Mouse (Mus musculus) layer of hippocampus, adult 18-20 months (tissue): ENCODE data around the gene Pla2g3. TPM values are rescaled to one million over a fixed set of nuclear protein-coding genes. Genes with fewer than 3 reads are reported as not detected.

ENCODE experiments used
- DNase-seq, 2 experiments: peaks; one replicate each; pipeline ENCODE4 v3.0.0; 2022; ENCODE audit warnings: low spot score in 2 of 2
- total RNA-seq, 2 experiments: library from RNA; stranded (reverse); gene quantifications; 2 replicates each; pipeline ENCODE4 v1.2.3; 2021

The Pla2g3 gene
- total RNA-seq, 2 experiments from 2014 or later: 2.3 to 2.9 TPM

DNA sequence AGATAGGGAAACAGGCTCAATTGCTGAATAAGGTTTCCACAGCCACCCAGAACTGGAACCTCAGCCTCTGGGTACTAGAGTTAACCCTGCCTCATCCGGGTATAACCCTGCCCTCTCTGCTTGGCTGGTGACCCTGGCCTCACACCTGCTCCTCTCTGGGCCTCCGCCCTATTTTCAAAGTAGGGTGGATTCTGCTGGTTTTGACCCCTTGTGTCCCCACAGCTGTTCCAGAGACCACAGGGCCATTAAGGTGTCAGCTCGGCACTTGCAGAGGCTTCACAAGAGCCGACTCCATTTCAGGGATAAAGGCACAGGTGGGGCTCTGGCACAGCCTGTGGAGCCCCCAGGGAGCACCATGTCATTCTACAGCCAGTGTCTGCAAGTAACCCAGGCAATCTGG lies 4.7 kb downstream of the Pla2g3 start:
- no peak for DNase-seq

DNA sequence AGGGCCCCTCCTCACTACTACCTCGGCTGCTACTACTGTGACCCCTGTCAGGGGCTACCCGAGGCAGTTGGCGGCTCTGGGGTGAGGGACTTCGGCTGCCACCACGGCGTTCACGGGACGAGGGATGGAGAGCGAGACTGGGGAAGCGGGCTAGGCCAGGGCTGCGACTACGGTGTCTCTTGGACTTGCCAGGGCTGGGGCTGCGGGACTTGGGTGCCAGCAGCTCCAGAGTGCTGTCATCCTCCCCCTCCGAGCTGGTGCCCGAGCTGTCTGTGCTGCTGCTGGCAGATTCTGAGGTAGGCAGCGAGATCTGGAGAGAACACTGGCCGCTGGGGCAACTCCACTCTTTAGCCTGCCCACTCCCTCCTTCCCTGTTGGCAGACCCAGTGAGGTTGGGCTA lies 6.8 kb downstream of the Pla2g3 start:
- DNase-seq: peak in 1 of 2 experiments; percentile 58

DNA sequence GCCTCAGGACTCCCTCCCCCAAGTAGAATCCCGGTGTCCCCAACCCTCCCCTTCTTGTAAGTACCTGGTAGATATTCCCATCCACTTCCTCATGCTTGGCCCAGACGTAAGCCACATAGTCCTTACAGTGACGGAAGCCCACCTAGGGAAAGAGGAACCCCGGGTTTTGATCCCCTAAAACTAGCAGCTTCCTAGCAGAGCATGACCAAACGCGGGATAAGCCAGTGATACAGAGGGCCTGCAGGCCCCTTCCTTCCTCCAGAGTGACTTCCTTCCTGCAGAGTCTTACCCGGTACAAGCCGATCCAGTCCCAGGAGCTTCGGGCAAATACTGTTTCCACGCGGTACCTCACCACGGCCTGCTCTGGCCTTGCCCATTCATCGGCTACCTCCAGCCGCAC lies 7.4 kb downstream of the Pla2g3 start:
- no peak for DNase-seq

DNA sequence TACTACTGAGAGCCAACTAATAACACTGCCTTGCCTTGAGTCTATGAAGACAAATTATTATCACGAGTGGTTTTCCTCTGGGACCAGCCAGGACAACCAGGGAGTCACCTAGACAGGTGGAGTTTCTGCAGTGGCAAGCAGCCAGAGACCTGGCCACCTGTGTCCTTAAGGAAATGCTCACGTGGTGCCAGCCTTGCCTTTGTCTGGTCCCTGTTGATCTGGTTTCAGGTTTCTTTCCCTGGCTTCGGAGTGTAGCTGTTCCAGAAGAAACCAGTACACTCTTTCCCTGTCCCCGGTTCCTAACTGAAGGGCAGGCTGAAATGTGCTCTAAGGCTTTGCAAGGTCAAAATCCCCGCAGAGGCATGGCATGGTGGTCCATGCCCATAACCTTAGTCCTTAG lies 8.7 kb downstream of the Pla2g3 start:
- DNase-seq: no peak

DNA sequence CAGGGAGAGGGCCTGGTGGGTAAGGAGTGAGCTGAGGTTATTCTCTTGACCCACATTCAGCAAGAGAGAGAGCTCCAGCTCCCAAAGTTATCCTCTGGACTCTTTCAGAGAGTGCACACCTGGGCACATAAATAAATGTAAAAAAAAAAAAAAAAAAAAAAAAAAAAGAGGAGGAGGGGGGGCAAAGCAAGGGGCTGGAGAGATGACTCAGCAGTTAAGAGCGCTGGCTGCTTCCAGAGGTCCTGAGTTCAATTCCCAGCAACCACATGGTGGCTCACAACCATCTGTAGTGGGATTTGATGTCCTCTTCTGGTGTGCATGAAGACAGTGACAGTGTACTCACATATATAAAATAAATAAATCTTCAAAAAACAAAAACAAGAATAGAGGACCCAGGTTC lies 9.2 kb downstream of the Pla2g3 start:
- no peak for DNase-seq

DNA sequence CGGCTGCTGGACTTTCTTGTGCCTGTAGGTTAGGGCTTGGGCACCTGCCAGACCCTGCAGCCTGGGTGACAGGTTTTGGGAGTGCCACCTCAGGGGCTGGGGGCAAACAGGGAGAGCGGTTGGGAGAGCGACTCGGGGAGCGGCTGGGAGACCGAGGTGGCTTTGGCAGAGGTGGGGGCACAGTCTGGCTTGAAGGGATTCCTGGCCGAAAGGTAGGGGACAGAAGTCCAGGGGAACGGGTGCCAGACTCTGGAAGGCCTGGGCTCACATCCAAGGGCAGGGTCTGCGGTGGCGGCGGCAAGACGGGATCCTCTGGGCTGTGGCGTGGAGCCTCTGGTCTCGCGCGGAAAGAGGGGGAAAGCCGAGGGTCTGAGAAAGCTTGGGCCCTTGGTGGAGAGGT lies 14.0 kb downstream of the Pla2g3 start:
- DNase-seq: no peak

DNA sequence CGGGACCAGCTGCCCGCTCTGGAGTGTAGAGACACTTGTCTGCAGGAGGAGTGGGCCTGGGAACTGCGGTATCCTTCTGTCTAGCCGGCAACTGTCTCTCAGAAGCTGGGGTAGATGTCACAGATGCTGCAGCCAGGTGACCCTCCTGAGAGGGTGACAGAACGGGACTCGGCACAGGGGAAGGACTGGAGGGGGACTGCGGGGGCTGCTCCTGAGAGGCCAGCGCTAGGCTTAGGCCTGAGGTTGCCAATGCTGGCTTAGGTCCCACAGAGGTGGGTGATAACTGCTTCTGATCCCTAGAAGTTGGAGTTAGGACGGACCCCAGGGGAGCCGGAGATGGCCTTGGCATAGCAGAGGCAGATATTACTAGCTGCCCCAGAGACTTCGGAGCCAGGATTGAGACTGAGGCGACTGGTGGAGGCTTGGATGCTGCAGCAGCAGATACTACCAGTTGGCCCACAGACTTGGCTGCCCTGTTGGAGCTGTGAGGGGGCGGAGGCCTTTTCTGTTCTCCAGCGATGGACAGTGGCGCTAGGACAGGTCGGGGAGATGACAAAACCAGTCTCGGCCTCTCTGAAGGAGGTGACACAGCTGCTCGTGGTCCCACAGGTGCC lies 14.5 kb downstream of the Pla2g3 start:
- no peak for DNase-seq

DNA sequence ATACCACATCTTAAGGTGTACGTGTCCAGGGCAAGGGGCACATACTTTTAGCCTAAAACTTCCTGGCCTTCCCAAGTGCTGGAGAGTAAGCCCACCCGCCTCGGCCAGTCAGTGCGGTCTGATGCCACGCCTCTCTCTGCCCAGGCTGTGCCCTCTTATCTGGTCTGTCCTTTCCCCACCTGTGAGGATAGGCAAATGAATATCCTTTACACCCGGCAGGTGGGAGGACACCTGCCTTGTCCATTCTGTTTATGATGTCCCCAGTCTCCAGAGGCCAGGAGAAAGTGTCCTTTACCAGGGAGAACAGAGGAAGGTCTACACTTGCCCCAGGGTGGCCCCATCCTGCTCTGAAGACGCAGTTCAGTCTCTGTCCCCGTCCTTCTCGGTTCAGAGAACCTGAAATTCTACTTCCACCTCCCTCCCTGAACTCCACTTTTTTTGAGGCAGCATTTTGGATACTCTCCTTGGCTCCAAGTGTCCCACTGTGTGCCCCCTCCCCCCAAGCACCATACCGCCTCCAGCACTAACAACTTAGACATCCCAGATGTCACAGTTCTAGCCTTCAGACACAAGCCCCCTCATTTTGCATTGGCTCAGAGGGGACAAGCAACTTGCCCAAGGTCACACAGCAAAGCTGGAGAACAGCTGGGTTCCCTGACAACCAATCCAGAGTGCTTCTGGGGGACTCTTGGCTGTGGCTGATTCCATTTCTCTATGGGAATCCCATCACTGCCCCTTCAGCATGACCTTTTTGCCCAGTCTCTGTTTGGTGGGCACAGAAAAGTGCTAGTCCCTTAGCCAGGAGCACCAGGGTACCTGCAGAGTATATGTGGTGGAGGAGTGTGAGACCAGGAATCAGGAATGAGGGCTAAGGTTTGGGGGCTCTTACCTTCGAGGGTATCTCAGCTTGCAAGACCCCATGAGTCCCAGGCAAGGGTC lies 15.9 kb downstream of the Pla2g3 start:
- DNase-seq: no peak

DNA sequence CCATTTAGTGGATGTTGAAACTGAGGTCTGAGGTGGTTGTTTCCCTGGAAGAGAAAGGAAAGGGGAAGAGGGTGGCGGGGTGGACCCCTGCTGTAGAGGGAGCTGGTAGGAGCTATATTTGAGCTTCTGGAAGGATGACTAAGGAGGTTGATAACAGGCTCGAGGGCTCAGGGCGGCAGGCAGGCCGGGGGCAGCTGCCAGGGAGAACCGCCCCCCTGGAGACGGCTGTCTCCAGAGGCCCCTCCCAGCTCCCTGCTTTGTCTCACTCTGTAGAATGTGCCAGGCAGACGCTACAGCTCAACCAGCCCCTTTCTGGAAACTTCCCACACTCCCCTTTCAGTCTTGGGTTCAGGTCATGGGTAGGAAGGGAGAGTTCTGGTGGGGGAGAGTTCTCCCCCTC lies 20.1 kb downstream of the Pla2g3 start:
- no peak for DNase-seq

DNA sequence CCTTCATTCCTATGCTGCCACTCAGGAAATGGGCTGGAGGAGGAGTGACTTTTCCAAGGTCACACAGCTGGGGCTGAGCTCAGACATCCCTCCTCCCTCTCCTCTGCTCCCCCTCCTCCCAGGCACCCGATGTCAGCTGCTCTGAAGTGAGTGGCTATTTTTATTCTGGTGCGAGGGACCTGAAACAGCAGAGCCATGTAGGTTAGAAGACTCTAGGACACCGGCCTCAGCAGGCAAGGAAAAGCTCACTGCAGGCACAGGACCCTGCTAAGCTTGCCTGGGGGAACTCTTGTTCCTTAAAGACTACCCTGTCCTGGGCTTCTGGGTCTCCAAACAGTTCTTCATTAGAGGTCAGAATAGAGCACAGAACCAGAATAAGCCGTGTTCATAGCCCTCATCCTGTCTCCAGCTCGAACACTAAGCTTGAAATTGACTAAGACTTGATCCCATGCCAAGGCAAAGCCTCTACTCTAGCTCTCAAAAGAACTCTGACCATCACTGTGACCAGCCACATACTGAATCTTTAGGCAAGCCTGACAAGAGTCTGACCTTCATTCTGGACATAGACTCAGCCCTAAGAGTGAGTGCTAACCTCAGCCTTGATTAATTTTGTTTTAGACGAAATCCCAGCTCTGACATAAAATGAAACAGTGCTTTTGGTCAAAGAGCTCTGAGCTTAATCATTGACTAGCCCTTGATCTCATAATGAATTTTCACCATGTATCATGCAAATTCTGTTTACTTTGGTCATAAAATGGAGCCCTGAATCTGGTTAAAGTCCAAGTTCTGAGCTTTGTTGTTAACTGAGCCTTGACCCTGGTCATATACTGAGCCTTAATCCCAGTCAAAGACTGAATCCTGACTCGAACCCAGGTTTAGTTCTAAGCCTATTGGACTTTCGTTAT lies 21.3 kb downstream of the Pla2g3 start:
- no peak for DNase-seq

DNA sequence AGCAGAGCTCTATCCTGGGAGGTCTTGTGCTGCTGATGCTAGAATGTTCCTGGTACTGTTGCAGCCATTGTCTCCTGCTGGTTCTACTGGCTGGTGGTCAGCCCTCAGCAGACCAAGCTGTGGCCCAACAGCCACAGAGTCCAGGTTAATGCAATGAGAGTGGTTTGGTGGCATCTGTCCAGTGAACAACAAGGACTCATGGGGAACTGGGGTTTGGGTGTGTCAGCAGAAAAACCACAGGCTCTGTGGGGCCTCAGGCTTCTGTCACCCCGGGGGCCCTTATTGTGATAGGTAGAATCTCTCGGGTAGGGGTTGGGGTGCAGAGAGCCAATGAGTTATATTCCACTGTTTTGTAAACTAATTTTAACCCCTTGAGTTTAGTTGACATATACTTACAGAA lies 22.2 kb downstream of the Pla2g3 start:
- DNase-seq: no peak

DNA sequence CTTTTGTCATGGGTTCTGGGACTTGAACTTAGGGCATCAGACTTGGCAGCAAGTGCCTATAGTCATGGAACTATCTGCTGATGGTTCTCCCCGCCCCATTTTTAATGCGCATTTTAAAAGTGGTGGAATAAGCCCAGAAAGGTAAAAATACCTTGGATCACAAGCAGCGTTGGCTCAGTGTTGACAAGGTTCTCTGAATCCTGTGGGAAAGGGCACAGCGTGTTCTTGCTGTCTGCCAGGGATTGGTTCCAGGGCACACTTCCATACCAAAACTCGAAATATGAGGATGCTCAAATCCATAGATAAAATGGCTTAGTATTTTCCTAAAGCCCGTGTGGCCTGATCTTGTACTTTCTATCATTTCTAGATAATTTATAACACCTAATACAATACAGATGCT lies 25.2 kb downstream of the Pla2g3 start:
- DNase-seq: no peak

DNA sequence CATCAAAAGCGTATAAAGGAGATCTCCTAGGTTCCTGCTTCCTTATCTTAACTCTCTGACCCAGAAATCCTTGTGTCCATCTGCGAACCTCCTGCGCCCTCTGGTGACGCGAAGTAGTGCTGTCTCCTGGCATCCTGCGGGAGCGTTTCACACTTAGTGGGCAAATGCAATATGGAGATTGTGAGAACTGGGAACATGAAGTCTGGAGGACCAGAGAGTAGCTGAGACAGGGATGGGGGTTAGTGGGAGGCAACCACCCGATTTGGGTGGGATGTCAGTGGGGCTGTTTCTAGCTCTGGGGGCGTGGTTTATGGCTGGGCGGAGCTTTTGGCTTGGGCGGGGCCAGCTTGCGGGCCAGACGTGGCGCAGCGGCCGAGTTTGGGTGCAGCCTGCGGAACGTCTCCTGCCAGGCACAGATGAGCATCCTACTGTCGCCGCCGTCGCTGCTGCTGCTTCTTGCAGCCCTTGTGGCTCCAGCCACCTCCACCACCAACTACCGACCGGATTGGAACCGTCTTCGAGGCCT lies 26.5 kb downstream of the Pla2g3 start, which contains the start of gene Selenom:
Gene Selenom (plus strand): TSS at position 156 of the 526 bp plus-strand sequence.
- DNase-seq: peak; percentile 90 to 97

DNA sequence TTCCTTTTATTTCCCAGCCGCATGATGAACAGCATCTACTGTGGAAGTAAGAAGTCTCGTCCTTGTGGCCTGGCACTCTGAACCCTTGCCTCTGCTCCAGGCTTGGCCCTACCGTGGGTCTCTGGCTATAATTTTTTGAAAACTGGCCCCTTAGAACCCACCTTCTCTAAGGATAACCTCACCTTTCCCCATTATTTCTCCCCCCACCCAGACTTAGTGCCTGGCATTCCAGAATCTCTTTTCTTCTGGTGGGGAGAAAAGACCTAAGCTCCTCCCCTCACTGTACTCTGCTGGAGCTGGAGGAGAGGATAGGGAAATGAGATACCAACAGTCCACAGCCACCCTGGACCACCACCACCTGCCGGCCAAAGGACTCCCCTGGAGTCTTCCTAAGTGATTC lies 27.1 kb downstream of the Pla2g3 start:
- no peak for DNase-seq

DNA sequence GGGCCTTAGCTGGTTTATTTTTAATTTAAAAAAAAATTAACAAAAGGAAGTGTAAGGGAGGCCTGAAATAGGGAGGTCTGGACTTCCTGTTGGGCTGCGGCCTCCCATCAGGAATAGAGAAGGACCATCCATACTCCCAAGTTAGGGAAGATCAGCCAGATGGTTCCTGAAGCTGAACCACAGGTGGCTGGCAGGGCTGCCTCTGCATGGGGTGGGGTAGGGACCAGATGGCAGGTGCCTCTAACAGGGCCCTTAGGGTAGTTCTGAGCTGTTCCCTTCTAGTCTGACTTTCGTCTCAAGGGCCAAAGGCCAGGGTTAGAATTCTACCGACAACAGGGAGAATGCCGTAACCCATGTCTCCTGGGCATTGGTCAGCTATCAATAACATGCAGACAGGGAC lies 27.6 kb downstream of the Pla2g3 start:
- no peak for DNase-seq

DNA sequence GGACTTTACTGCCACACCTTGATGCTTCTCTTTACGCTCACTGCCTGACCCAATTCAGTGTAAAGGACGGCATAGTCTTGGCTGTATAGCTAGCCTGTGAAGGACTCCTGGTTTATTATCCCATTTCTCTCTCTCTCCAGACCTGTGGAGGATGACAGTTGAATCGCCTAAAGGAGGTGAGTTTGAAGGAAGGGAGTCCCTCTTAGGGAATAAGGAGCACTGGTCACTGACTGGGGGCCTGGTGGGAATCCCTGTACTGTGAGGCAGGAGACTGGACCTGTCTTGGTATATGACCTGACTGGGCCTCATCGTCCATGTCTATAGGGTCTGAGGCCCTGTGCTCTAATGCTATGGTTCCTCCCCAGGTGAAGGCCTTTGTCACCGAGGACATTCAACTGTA lies 28.0 kb downstream of the Pla2g3 start:
- DNase-seq: no peak

DNA sequence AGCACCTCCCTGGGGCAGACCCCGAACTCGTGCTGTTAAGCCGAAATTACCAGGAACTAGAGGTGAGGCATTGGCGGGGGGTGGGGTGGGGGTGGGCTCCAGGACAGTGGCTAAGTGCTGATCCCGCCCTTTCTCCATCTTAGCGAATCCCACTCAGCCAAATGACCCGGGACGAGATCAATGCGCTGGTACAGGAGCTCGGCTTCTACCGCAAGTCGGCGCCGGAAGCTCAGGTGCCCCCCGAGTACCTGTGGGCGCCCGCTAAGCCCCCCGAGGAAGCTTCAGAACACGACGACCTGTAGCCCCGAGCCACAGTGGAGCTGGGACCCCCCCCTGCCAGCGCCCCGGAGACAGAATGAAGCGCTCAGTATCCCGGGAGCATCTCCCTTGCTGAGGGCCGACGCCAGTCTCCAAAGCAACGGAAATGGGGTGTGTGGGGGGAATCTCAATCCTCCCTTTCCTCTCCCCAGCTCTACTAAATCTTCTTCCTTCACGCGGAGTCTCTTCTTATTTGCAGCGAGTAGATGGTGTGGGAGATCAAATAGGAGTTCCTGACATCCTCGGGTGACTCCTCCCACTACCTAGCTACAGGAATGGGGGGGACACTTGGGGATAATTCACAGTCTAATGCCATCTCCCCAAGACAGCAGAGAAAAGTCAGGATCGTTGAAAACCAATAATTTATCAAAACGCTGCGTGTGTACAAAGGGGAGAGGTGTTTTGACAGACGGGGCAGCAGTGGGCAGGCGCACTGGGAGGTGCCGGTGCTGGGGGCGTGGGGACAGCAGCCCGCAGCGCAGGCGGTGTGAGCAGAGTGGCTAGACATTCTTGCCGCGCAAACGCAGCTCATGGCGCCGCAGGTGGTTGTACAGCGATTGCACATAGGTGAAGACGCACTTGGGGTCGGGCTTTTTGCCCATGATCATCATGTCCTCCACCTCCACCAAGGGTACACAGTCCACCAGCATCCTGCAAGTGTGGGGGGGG lies 29.1 kb downstream of the Pla2g3 start:
- peak in 1 of 2 experiments; percentile 46 for DNase-seq

DNA sequence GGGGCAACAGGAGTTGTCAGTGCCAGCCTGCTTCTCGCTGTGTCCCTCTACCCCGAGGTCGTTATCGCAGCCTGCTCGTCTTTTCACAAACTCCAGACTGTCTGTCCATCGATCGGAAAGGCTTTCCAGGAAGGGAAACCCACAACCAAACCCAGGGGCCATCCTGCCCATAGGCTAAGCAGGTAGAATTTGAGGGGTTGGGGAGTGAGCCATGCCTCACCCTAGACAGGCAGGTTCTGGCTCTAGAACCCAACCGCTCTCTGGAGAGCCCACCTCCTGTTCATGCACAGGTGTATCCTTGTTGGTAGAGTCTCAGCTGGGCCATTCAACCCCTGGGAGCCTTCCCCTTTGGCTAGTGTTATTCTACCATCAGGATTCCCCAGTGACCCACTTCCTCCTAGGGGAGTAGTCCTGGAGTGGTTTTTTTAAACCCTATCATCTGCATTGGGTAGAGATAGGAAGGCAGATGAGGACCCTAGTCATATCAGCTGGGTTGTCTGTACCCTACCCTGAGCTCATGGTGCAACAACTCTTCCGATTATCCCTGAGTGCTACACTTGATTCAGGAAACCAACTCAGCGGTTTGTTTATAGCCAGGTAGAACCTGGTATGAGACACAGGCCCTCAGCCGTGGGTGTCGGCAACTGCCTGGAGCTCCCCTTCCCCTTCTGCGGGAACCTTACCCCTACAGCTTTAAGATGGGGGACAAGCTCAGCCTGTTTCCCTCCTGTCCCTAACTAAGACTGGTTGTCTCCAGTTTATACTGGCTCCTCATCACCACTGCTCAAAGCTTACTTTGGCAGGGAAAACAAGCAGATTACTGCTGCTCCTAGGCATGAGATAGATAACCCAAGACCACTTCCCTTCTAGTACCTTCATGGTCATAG lies 30.0 kb downstream of the Pla2g3 start:
- no peak for DNase-seq
